ENCODE assay signal across 8 mouse cellular contexts in the genomic region with DNA sequence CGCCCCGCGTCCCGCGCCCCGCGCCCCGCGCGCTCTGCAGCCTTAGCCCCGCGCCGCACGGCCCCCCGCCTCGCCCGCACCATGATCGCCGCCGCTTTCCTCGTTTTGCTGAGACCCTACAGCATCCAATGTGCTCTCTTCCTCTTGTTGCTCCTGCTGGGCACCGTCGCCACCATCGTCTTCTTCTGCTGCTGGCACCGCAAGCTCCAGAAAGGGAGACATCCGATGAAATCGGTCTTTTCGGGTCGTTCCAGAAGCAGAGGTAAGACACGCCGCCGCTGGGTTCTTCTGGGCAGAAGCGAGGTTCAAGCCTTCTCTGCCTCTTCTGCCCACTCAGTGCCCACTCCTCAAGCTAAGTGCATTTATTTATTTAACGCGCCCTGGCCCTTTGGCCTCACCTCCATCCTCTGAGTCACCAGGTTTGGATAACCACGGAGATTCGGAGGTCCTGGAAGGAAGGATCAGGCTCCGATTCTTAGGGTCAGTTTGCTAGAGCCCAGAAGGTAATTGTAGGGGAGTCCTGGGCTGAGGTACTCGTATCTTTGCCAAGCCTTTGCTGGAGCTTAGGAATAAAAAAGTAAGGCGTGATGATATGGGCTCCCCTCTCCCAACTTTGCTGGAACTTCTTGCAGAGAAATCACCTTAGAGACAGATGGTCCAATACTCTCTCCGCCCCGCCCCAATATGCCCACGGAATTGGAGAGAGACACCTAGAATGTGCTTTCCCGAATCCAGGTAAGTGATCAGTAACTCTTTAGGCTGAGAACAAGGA. TPM values are rescaled to one million over a fixed set of nuclear protein-coding genes. Genes with fewer than 3 reads are reported as not detected.
DNase-seq lines count a peak whose midpoint lies in the region; ATAC-seq and TF ChIP-seq lines count a peak whose summit lies in the region.

A gene (plus strand): TSS at position 35 of the 772 bp plus-strand sequence.

- H3K36me3 ChIP-seq in thymus, adult 2 months (ENCODE audit: control insufficient read depth, insufficient read depth, low read length): no peaks in the 10 kb centered on the region
- H3K36me3 ChIP-seq in midbrain, embryonic 15.5 days (replicated peaks): no peaks in the 10 kb centered on the region

- H3K27me3 ChIP-seq in thymus, adult 2 months (ENCODE audit: control insufficient read depth, insufficient read depth, low read length): peaks cover 9% of the 10 kb centered on the region; the same call in 1 of the 2 replicates
- H3K27me3 ChIP-seq in midbrain, embryonic 15.5 days (replicated peaks): no peaks in the 10 kb centered on the region; the same call in 1 of the 2 replicates

- no peak for TF ChIP-seq POLR2A in thymus, adult 2 months (IDR thresholded peaks at IDR 0.05; ENCODE audit: control insufficient read depth, extremely low read depth, insufficient read depth, low read length, poor library complexity)

- 6% methylated on average over 44 of the region's 44 CpGs for WGBS in thymus, adult 2 months
- 4% methylated on average over 43 of the region's 44 CpGs for WGBS in midbrain, embryonic 15.5 days

- ATAC-seq in midbrain, embryonic 15.5 days (replicated peaks): no peak

- peak; percentile 38 to 47 for DNase-seq in cerebellum, adult 18-20 months
- DNase-seq in cerebellum, adult 8-10 months: no peak
- no peak for DNase-seq in thymus, adult 2 months
- no peak for DNase-seq in thymus, postnatal 36 days
- DNase-seq in heart, adult 8-10 months (ENCODE audit: low spot score): no peak
- DNase-seq in layer of hippocampus, adult 9-11 months: peak; percentile 14
- DNase-seq in right cerebral cortex, postnatal 4 days: no peak

- TF ChIP-seq CTCF in thymus, adult 2 months (IDR thresholded peaks at IDR 0.05; ENCODE audit: borderline replicate concordance, control insufficient read depth, extremely low read depth, insufficient read depth, low read length, poor library complexity): no peak

- H3K9ac ChIP-seq in midbrain, embryonic 15.5 days: peak within 1 kb of the TSS; percentile 64

- H3K9me3 ChIP-seq in midbrain, embryonic 15.5 days: no peaks in the 10 kb centered on the region

- H3K4me2 ChIP-seq in midbrain, embryonic 15.5 days: peak within 1 kb of the TSS; percentile 81

- peak within 1 kb of the TSS; percentile 38 for H3K4me3 ChIP-seq in thymus, adult 2 months (ENCODE audit: control insufficient read depth, insufficient read depth, low read length)
- H3K4me3 ChIP-seq in midbrain, embryonic 15.5 days: peak within 1 kb of the TSS; percentile 81

- H3K27ac ChIP-seq in thymus, adult 2 months (ENCODE audit: control insufficient read depth, insufficient read depth, low read length): no peak within 1 kb of the TSS
- H3K27ac ChIP-seq in midbrain, embryonic 15.5 days: peak within 1 kb of the TSS; percentile 95

- H3K4me1 ChIP-seq in thymus, adult 2 months (replicated peaks; ENCODE audit: control insufficient read depth, insufficient read depth, low read length): peaks cover 13% of the 10 kb centered on the region
- peaks cover 32% of the 10 kb centered on the region for H3K4me1 ChIP-seq in midbrain, embryonic 15.5 days

RNA-seq across cellular contexts. Expression of the gene that starts here (rescaled TPM):
- polyA plus RNA-seq in thymus, adult 2 months (2012; rRNA removed): 23.1 and 24.2 TPM in 2 replicates
- 100 to 1,000 TPM; 366 to 489 (median 444) TPM for total RNA-seq in heart, adult 8-10 months (2022)
- polyA plus RNA-seq in midbrain, embryonic 15.5 days (2015; fragmentation: Nextera tagmentation; extraction: Ambion mirVana): 38.7 and 43.0 TPM in 2 replicates

Comparison
In these comparisons a context has a peak if more than half of its experiments do, and no peak if none do; other contexts are left out.
1. DNase-seq: peak in cerebellum, adult 18-20 months (2 of 2) and layer of hippocampus, adult 9-11 months (single experiment); none in cerebellum, adult 8-10 months (single experiment), thymus, adult 2 months (single experiment), thymus, postnatal 36 days (0 of 2), heart, adult 8-10 months (single experiment) and right cerebral cortex, postnatal 4 days (single experiment).